Mouse (Mus musculus) forebrain, embryonic 14.5 days (tissue): ENCODE data around the gene Wbp4. TPM values are rescaled to one million over a fixed set of nuclear protein-coding genes. Genes with fewer than 3 reads are reported as not detected.
"Not testable (repeated sequence)": the region's sequence is repeated elsewhere in the genome, so short reads cannot be mapped to it uniquely, and the experiment has no call there.

Source experiments
- ATAC-seq: fragments of 200-750 bp; cut with Nextera tagmentation; 2 replicates; pipeline ENCODE4 v1.8.0; 2017; ENCODE audit warnings: mild to moderate bottlenecking, moderate library complexity
- DNase-seq: peaks from one replicate; pipeline ENCODE4 v3.0.0-alpha.2; 2015; ENCODE audit warnings: low spot score
- H3K27ac ChIP-seq: fragments of 300-500 bp; sonication (generic); 2 replicates; pipeline ENCODE4 v1.5.1; 2014; ENCODE audit warnings: low read depth, mild to moderate bottlenecking, control low read depth, low read length, moderate library complexity
- H3K27me3 ChIP-seq: fragments of 300-500 bp; sonication (generic); replicated peaks from 2 replicates; pipeline ENCODE4 v1.6.1; 2014; ENCODE audit warnings: low read length, control low read depth, mixed read lengths; ENCODE audit not compliant: control insufficient read depth, insufficient read depth
- H3K36me3 ChIP-seq: fragments of 300-500 bp; sonication (generic); 2 replicates; pipeline ENCODE4 v1.6.1; 2014; ENCODE audit warnings: low read length, control low read depth; ENCODE audit not compliant: control insufficient read depth, insufficient read depth
- H3K4me1 ChIP-seq: fragments of 300-500 bp; sonication (generic); 2 replicates; pipeline ENCODE4 v1.6.1; 2014; ENCODE audit warnings: antibody characterized with exemption, low read length, control low read depth; ENCODE audit not compliant: control insufficient read depth, insufficient read depth
- H3K4me2 ChIP-seq: fragments of 300-500 bp; sonication (generic); 2 replicates; pipeline ENCODE4 v1.6.1; 2014; ENCODE audit warnings: mild to moderate bottlenecking, control low read depth, low read length
- H3K4me3 ChIP-seq: fragments of 300-500 bp; sonication (generic); 2 replicates; pipeline ENCODE4 v1.5.1; 2014; ENCODE audit warnings: low read depth, low read length, control low read depth
- H3K9ac ChIP-seq: fragments of 300-500 bp; sonication (generic); 2 replicates; pipeline ENCODE4 v1.6.1; 2014; ENCODE audit warnings: mild to moderate bottlenecking, low read length, control low read depth, moderate library complexity
- H3K9me3 ChIP-seq: fragments of 300-500 bp; sonication (generic); replicated peaks from 2 replicates; pipeline ENCODE4 v1.6.1; 2016; ENCODE audit warnings: low read length, control low read depth, mixed read lengths; ENCODE audit not compliant: control insufficient read depth
- WGBS: fragments of 180-500 bp; shearing (Covaris S2); extraction: QIAGEN DNeasy Blood & Tissue Kit; methylation state at CpG from one replicate; pipeline ENCODE4 v1.1.7; 2014; 5-methylcytosine and 5-hydroxymethylcytosine counted together
- polyA plus RNA-seq: library from polyadenylated mRNA; unstranded; fragments of >200 nt; fragmentation: Nextera tagmentation; extraction: Ambion mirVana; gene quantifications from 2 replicates; pipeline ENCODE4 v1.2.1, GENCODE M21; 2014

Wbp4 gene
- polyA plus RNA-seq, 1 experiment from 2014 or later: 43.9 TPM

GRCm38 (mm10) chr14:79451681-79452590, 29.4 kb downstream of the Wbp4 start, which contains the start of gene Kbtbd6:
Kbtbd6 (plus strand) TSS chr14:79451835.
- Histone ChIP-seq H3K4me2 (peak within 1 kb of the TSS; percentile 61), H3K27ac (peak within 1 kb of the TSS; percentile 48; the same call in 1 of the 2 replicates), H3K4me3 (peak within 1 kb of the TSS; percentile 48), H3K9ac (peak within 1 kb of the TSS; percentile 57)
- ATAC-seq (peak; percentile 92), DNase-seq (peak; percentile 98)
- not testable (repeated sequence) for H3K36me3 ChIP-seq, H3K27me3 ChIP-seq, H3K4me1 ChIP-seq, H3K9me3 ChIP-seq
- 9% methylated on average over 37 of the region's 89 CpGs for WGBS

- ATAC-seq: peak; percentile 85
- DNase-seq: peak; percentile 91
- 5% methylated on average over 16 of the region's 16 CpGs for WGBS
These were observed 36.2 kb downstream of the Wbp4 start for GRCm38 (mm10) chr14:79445055-79445620.

GRCm38 (mm10) chr14:79444601-79445000, 36.7 kb downstream of the Wbp4 start:
- Histone ChIP-seq H3K4me2 (peak overlapping the region; percentile 50), H3K4me1 (peaks cover 12% of the 10 kb centered on the region), H3K27me3 (no peaks in the 10 kb centered on the region), H3K27ac (peak overlapping the region; percentile 74; the same call in 1 of the 2 replicates), H3K36me3 (no peaks in the 10 kb centered on the region), H3K4me3 (no peak overlapping the region), H3K9ac (no peak overlapping the region), H3K9me3 (no peaks in the 10 kb centered on the region)
- ATAC-seq (peak; percentile 21), DNase-seq (no peak)
- WGBS: 72% methylated on average over 9 of the region's 9 CpGs

More at GRCm38 (mm10) chr14:79445055-79445620, 36.2 kb downstream of the Wbp4 start:
- H3K36me3 ChIP-seq: no peaks in the 10 kb centered on the region
- H3K4me3 ChIP-seq: peak overlapping the region; percentile 21
- peak overlapping the region; percentile 50; the same call in 1 of the 2 replicates for H3K9ac ChIP-seq
- peaks cover 12% of the 10 kb centered on the region for H3K4me1 ChIP-seq
- no peaks in the 10 kb centered on the region for H3K27me3 ChIP-seq
- H3K4me2 ChIP-seq: peak overlapping the region; percentile 50
- H3K9me3 ChIP-seq: no peaks in the 10 kb centered on the region
- H3K27ac ChIP-seq: peak overlapping the region; percentile 74

GRCm38 (mm10) chr14:79441441-79441840, 39.9 kb downstream of the Wbp4 start:
- Histone ChIP-seq H3K27me3 (no peaks in the 10 kb centered on the region), H3K9ac (no peak overlapping the region), H3K9me3 (no peaks in the 10 kb centered on the region), H3K36me3 (no peaks in the 10 kb centered on the region), H3K27ac (no peak overlapping the region), H3K4me3 (no peak overlapping the region), H3K4me1 (peaks cover 12% of the 10 kb centered on the region), H3K4me2 (no peak overlapping the region)
- no peak for DNase-seq
- no peak for ATAC-seq
- WGBS: 93% methylated on average over 5 of the region's 5 CpGs

GRCm38 (mm10) chr14:79440655-79441054, 40.7 kb downstream of the Wbp4 start:
- DNase-seq: no peak
- Histone ChIP-seq H3K9ac (no peak overlapping the region), H3K4me3 (no peak overlapping the region), H3K4me2 (no peak overlapping the region), H3K9me3 (no peaks in the 10 kb centered on the region), H3K27ac (no peak overlapping the region), H3K27me3 (no peaks in the 10 kb centered on the region), H3K4me1 (peaks cover 10% of the 10 kb centered on the region), H3K36me3 (no peaks in the 10 kb centered on the region)
- no peak for ATAC-seq
- 88% methylated on average over 2 of the region's 2 CpGs for WGBS

- no peak overlapping the region for H3K9ac ChIP-seq
- DNase-seq (no peak), ATAC-seq (no peak)
- no peak overlapping the region for H3K4me2 ChIP-seq
- no peaks in the 10 kb centered on the region for H3K4me1 ChIP-seq
- 92% methylated on average over 1 of the region's 1 CpGs for WGBS
- no peaks in the 10 kb centered on the region for H3K36me3 ChIP-seq
- no peak overlapping the region for H3K4me3 ChIP-seq
- no peaks in the 10 kb centered on the region for H3K27me3 ChIP-seq
- H3K9me3 ChIP-seq: no peaks in the 10 kb centered on the region
- no peak overlapping the region for H3K27ac ChIP-seq
These were observed 47.3 kb downstream of the Wbp4 start for GRCm38 (mm10) chr14:79434068-79434467.

GRCm38 (mm10) chr14:79426730-79427365, 54.5 kb downstream of the Wbp4 start:
- not testable (repeated sequence) for H3K36me3 ChIP-seq, H3K4me1 ChIP-seq, DNase-seq, H3K9me3 ChIP-seq, H3K27me3 ChIP-seq
- peak overlapping the region; percentile 70 for H3K9ac ChIP-seq
- H3K4me3 ChIP-seq: peak overlapping the region; percentile 51
- peak overlapping the region; percentile 43 for H3K4me2 ChIP-seq
- ATAC-seq: peak; percentile 58
- peak overlapping the region; percentile 78; the same call in 1 of the 2 replicates for H3K27ac ChIP-seq
- WGBS: 85% methylated on average over 4 of the region's 59 CpGs

- Histone ChIP-seq H3K4me1 (no peaks in the 10 kb centered on the region), H3K9me3 (peaks cover 7% of the 10 kb centered on the region; the same call in 1 of the 2 replicates), H3K9ac (peak within 1 kb of the TSS; percentile 70), H3K27ac (peak within 1 kb of the TSS; percentile 78), H3K36me3 (no peaks in the 10 kb centered on the region), H3K4me2 (peak within 1 kb of the TSS; percentile 43), H3K27me3 (no peaks in the 10 kb centered on the region), H3K4me3 (peak within 1 kb of the TSS; percentile 51)
- DNase-seq: peak; percentile 98
- ATAC-seq: peak; percentile 100
- WGBS: under 1% methylated on average over 40 of the region's 44 CpGs
These were observed 55.2 kb downstream of the Wbp4 start, which contains the start of gene Kbtbd7 for GRCm38 (mm10) chr14:79425979-79426729. Kbtbd7 (plus strand) TSS chr14:79426511.
